ENCODE assay signal across 8 mouse cellular contexts in the genomic region with DNA sequence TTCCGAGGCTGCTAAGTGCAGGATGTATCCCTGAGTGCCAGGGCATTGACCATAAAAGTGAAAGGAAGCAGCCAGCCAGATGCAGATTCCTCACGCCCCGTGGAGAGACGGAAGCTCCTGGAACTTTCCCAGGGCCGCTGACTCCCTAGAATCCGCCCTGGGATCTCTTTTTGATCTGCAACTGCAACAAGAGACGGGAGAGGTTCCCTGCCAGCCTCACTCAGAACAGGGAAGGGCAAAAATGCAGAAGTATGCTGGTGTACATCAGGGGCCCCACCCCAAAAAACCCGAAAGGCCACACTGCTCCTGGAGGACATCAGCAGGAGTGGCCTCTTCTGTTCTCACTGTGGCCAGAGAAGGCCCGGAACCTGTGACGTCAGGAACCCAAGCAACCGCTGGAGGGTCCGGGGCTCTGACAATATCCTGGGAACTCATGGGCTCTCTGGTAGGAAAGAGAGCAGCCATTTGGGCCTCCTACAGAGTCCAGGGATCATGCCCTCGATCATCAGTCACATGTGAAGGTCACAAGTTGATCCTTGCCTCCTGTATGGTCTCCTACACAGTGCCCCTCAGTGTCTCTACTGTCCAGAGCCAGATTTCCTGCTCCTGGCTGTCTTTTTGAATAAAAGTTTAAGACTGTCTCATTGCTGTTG. TPM values are rescaled to one million over a fixed set of nuclear protein-coding genes. Genes with fewer than 3 reads are reported as not detected.
DNase-seq lines count a peak whose midpoint lies in the region; ATAC-seq and TF ChIP-seq lines count a peak whose summit lies in the region.

No protein-coding gene starts in this region.

- no peak overlapping the region for H3K9ac ChIP-seq in hindbrain, embryonic 15.5 days
- H3K9ac ChIP-seq in liver, embryonic 14.5 days (replicated peaks), result no peak overlapping the region
- H3K9ac ChIP-seq in forebrain, embryonic 16.5 days (replicated peaks; ENCODE audit: low read depth, low read length), result no peak overlapping the region

- no peaks in the 10 kb centered on the region for H3K9me3 ChIP-seq in hindbrain, embryonic 15.5 days
- H3K9me3 ChIP-seq in liver, embryonic 14.5 days (ENCODE audit: control insufficient read depth, low read length), result no peaks in the 10 kb centered on the region
- no peaks in the 10 kb centered on the region for H3K9me3 ChIP-seq in forebrain, embryonic 16.5 days (ENCODE audit: control insufficient read depth, low read length)

- H3K27ac ChIP-seq in cortical plate, adult 2 months (ENCODE audit: insufficient read depth, low read length), result peak overlapping the region; percentile 83
- H3K27ac ChIP-seq in hindbrain, embryonic 15.5 days (replicated peaks), result peak overlapping the region; percentile 42; the same call in 1 of the 2 replicates
- no peak overlapping the region for H3K27ac ChIP-seq in liver, embryonic 14.5 days
- no peak overlapping the region for H3K27ac ChIP-seq in forebrain, embryonic 16.5 days (ENCODE audit: low read length)

- peaks cover 28% of the 10 kb centered on the region for H3K27me3 ChIP-seq in hindbrain, embryonic 15.5 days
- H3K27me3 ChIP-seq in liver, embryonic 14.5 days (ENCODE audit: control insufficient read depth, insufficient read depth, low read length), result peaks cover 22% of the 10 kb centered on the region
- H3K27me3 ChIP-seq in forebrain, embryonic 16.5 days (replicated peaks; ENCODE audit: control insufficient read depth, insufficient read depth, low read length), result peaks cover 19% of the 10 kb centered on the region

- H3K36me3 ChIP-seq in hindbrain, embryonic 15.5 days, result no peaks in the 10 kb centered on the region
- no peaks in the 10 kb centered on the region for H3K36me3 ChIP-seq in liver, embryonic 14.5 days (replicated peaks; ENCODE audit: control insufficient read depth, insufficient read depth, low read depth)
- H3K36me3 ChIP-seq in forebrain, embryonic 16.5 days (ENCODE audit: control insufficient read depth, insufficient read depth), result no peaks in the 10 kb centered on the region

- H3K4me3 ChIP-seq in cortical plate, adult 2 months (ENCODE audit: insufficient read depth, low read length), result no peak overlapping the region
- no peak overlapping the region for H3K4me3 ChIP-seq in hindbrain, embryonic 15.5 days
- H3K4me3 ChIP-seq in liver, embryonic 14.5 days (ENCODE audit: insufficient read depth in 1 of 2, low read depth in 2 of 2, low read length in 2 of 2), result no peak overlapping the region
- H3K4me3 ChIP-seq in forebrain, embryonic 16.5 days (replicated peaks; ENCODE audit: low read length), result no peak overlapping the region

- no peak for TF ChIP-seq EP300 in liver, embryonic 14.5 days (IDR thresholded peaks at IDR 0.05; ENCODE audit: low read depth)

- no peak for TF ChIP-seq CTCF in cortical plate, adult 2 months (IDR thresholded peaks at IDR 0.05; ENCODE audit: extremely low read depth, insufficient read depth, low read length)
- TF ChIP-seq CTCF in liver, embryonic 14.5 days (IDR thresholded peaks at IDR 0.05; ENCODE audit: low read depth), result no peak

- no peaks in the 10 kb centered on the region; the same call in 1 of the 2 replicates for H3K4me1 ChIP-seq in cortical plate, adult 2 months (ENCODE audit: control insufficient read depth, insufficient read depth, low read length)
- H3K4me1 ChIP-seq in hindbrain, embryonic 15.5 days (replicated peaks), result peaks cover 37% of the 10 kb centered on the region
- H3K4me1 ChIP-seq in liver, embryonic 14.5 days (replicated peaks; ENCODE audit: control insufficient read depth in 2 of 2, insufficient read depth in 2 of 2, low read length in 1 of 2), result peaks cover 0 to 19% of the 10 kb centered on the region in 2 experiments; a peak in 2 of 4 replicates
- peaks cover 30% of the 10 kb centered on the region for H3K4me1 ChIP-seq in forebrain, embryonic 16.5 days (replicated peaks; ENCODE audit: control insufficient read depth, insufficient read depth, low read length)

- TF ChIP-seq POLR2A in cortical plate, adult 2 months (IDR thresholded peaks at IDR 0.05; ENCODE audit: extremely low read depth, insufficient read depth, low read length), result no peak

- peak; percentile 61 to 69 for DNase-seq in heart, adult 18-20 months
- no peak for DNase-seq in heart, adult 11 months
- no peak for DNase-seq in liver, embryonic 14.5 days (ENCODE audit: low read depth in 3 of 3, low spot score in 3 of 3)
- no peak for DNase-seq in thymus, adult 18-20 months
- DNase-seq in left cerebral cortex, adult 18-20 months (ENCODE audit: low spot score in 2 of 2), result no peak

- WGBS in hindbrain, embryonic 15.5 days, result 61% methylated on average over 13 of the region's 13 CpGs
- 42% methylated on average over 13 of the region's 13 CpGs for WGBS in liver, embryonic 14.5 days (ENCODE audit: insufficient replicate concordance)
- 64% methylated on average over 12 of the region's 13 CpGs for WGBS in forebrain, embryonic 16.5 days

- H3K4me2 ChIP-seq in hindbrain, embryonic 15.5 days, result no peak overlapping the region
- H3K4me2 ChIP-seq in liver, embryonic 14.5 days (ENCODE audit: low read depth), result peak overlapping the region; percentile 46
- H3K4me2 ChIP-seq in forebrain, embryonic 16.5 days (ENCODE audit: low read length), result no peak overlapping the region

- no peak for ATAC-seq in hindbrain, embryonic 15.5 days (ENCODE audit: low FRiP score, low read depth)
- no peak for ATAC-seq in liver, embryonic 14.5 days (ENCODE audit: insufficient read depth)
- no peak for ATAC-seq in forebrain, embryonic 16.5 days

RNA-seq across cellular contexts. Expression of gene Tmem51, which starts 2.3 kb away (rescaled TPM):
- total RNA-seq in heart, adult 18-20 months (2021), result 1 to 10 TPM; 3.4 to 5.2 TPM
- polyA plus RNA-seq in cortical plate, adult 2 months (2012; rRNA removed), result 8.4 and 9.7 TPM in 2 replicates
- polyA plus RNA-seq in hindbrain, embryonic 15.5 days (2015; fragmentation: Nextera tagmentation; extraction: Ambion mirVana), result 8.0 and 8.3 TPM in 2 replicates
- polyA plus RNA-seq in liver, embryonic 14.5 days (2012; rRNA removed), result 7.7 and 7.9 TPM in 2 replicates
- 11.4 and 11.8 TPM in 2 replicates for polyA plus RNA-seq in liver, embryonic 14.5 days (2014; fragmentation: Nextera tagmentation; extraction: Ambion mirVana)
- 6.5 and 8.6 TPM in 2 replicates for polyA plus RNA-seq in forebrain, embryonic 16.5 days (2015; fragmentation: Nextera tagmentation; extraction: Ambion mirVana)
- total RNA-seq in left cerebral cortex, adult 18-20 months (2021), result 1 to 10 TPM; 5.3 to 5.7 TPM

Comparison
In these comparisons a context has a peak if more than half of its experiments do, and no peak if none do; other contexts are left out.
1. DNase-seq: peak in heart, adult 18-20 months (2 of 2); none in heart, adult 11 months (single experiment), liver, embryonic 14.5 days (0 of 3), thymus, adult 18-20 months (0 of 2) and left cerebral cortex, adult 18-20 months (0 of 2).
2. H3K27ac ChIP-seq: peak in cortical plate, adult 2 months (single experiment) and hindbrain, embryonic 15.5 days (single experiment); none in liver, embryonic 14.5 days (single experiment) and forebrain, embryonic 16.5 days (single experiment).